Mouse (Mus musculus): Measurements from ENCODE around the gene Zfp329. TPM values are rescaled to one million over a fixed set of nuclear protein-coding genes. Genes with fewer than 3 reads are reported as not detected.
"Not testable (repeated sequence)": the region's sequence is repeated elsewhere in the genome, so short reads cannot be mapped to it uniquely, and the experiment has no call there.

Zfp329 gene
- polyA plus RNA-seq (2016; fragmentation: Nextera tagmentation; extraction: Ambion mirVana): 11.7 and 13.6 TPM in 2 replicates

GRCm38 (mm10) chr7:12818521-12819295 lies at the start of gene Zfp329:
TSS of gene Zfp329 (minus strand) at chr7:12818858.
- peak; percentile 94 for DNase-seq (ENCODE audit: low spot score)
- H3K27me3 ChIP-seq (ENCODE audit: insufficient read depth, poor library complexity, severe bottlenecking): no peaks in the 10 kb centered on the region
- under 1% methylated on average over 40 of the region's 40 CpGs for WGBS
- peaks cover 24% of the 10 kb centered on the region for H3K36me3 ChIP-seq
- peaks cover 14% of the 10 kb centered on the region for H3K9me3 ChIP-seq
- peak within 1 kb of the TSS; percentile 95 for H3K27ac ChIP-seq
- H3K4me1 ChIP-seq: peaks cover 4% of the 10 kb centered on the region; the same call in 1 of the 2 replicates
- H3K4me3 ChIP-seq: peak within 1 kb of the TSS; percentile 85

DNA sequence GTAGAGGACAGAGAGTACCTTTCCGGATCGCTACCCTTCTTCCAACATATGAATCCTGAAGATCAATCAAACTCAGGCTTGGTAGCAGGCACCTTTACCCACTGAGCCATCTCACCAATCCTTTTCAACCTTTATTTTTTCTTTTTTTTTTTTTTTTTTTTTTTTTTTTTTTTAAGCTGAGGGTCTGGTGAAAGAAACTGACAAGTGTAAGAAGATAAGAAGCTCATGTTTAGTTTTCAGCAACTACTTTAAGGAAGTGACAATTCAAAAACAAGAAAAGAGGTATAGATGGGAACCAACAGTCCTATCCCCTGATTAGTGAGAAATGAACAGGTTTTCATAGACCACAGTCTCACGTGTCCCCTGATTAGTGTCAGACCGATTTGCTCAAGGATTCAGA lies 17.1 kb upstream of the Zfp329 start:
- Histone ChIP-seq H3K4me1 (no peaks in the 10 kb centered on the region), H3K36me3 (peaks cover 49% of the 10 kb centered on the region), H3K27ac (no peak overlapping the region), H3K27me3 (ENCODE audit: insufficient read depth, poor library complexity, severe bottlenecking) (no peaks in the 10 kb centered on the region), H3K9me3 (peaks cover 32% of the 10 kb centered on the region), H3K4me3 (peak overlapping the region; percentile 71)
- 96% methylated on average over 4 of the region's 4 CpGs for WGBS
- DNase-seq (ENCODE audit: low spot score): no peak

DNA sequence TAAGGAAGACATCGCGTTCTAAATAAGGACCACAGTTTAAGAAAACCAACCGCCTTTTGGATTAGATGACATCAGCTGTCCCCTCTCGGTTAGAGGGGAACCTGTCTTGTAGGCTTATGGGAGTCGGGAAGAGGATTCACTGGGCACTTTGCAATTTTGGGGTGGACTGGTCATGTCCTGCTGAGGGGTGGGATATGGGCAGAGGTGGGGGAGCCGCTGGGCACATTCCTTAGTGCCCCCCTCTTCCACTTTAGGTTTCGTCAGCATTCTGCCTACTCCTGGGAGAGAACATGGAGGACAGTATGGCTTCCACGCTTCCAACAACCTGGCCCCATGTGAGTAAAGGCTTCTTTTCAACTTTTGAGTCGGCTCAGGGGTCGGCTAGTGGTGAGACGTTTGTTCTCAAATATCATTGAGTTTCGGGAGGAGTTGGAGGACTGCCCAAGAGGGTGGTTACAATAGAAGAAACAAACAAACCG lies 16.6 kb upstream of the Zfp329 start:
- Histone ChIP-seq H3K9me3 (peaks cover 27% of the 10 kb centered on the region), H3K4me3 (peak overlapping the region; percentile 71), H3K27ac (peak overlapping the region; percentile 91), H3K27me3 (ENCODE audit: insufficient read depth, poor library complexity, severe bottlenecking) (no peaks in the 10 kb centered on the region), H3K36me3 (peaks cover 43% of the 10 kb centered on the region), H3K4me1 (no peaks in the 10 kb centered on the region)
- DNase-seq (ENCODE audit: low spot score): no peak
- WGBS: 38% methylated on average over 13 of the region's 13 CpGs

DNA sequence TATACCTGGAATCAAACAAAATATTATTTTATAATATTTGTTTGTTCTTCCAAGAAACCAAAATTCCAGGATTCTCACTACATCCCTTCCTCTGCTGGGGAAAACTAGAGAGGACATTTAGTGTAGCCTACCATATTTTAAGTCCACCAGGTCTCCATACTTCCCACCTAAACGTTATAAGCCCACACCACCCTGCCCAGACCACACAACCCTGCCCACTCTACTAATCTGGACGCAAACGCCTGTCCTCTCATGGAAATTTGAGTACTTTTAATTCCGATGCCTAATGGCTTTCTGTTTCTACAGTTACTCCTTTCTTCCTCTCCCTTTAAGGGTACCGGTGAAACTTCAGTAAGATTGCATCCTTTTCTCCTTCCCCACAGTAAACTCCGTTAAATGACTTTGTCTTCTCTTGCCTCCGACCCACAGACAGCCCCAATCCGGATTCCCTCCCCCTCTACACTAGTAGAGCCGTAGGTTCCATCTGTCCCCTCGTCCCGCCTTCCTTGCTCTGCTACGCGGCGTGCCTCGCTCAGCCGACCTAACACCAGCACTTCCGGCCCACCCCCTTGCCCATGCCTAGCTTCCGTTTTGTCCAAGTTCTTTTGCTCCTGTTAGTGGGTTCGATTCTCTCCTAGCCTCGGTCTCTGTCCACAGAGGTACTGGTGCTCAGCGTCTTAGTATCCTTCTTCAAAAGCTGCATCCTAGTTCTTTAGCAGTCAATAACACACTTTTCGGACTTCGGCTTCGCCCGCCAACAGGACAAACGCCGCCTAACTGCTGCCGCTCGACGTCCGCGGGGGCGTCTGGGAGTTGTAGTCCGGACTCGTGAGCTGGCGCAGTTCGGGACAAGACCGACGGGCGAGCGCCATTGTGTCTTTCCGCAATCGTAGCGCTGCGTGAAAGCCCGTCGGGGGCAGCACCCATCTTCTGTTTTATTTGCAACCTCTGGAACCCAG lies 15.8 kb upstream of the Zfp329 start, which contains the start of gene Zfp110:
TSS of gene Zfp110 (plus strand) at position 600 of the 959 bp plus-strand sequence.
- H3K36me3 ChIP-seq: peaks cover 35% of the 10 kb centered on the region
- no peaks in the 10 kb centered on the region for H3K27me3 ChIP-seq (ENCODE audit: insufficient read depth, poor library complexity, severe bottlenecking)
- peak; percentile 96 for DNase-seq (ENCODE audit: low spot score)
- H3K4me1 ChIP-seq: no peaks in the 10 kb centered on the region
- peak within 1 kb of the TSS; percentile 71 for H3K4me3 ChIP-seq
- WGBS: 4% methylated on average over 47 of the region's 47 CpGs
- peaks cover 21% of the 10 kb centered on the region for H3K9me3 ChIP-seq
- peak within 1 kb of the TSS; percentile 91 for H3K27ac ChIP-seq

GRCm38 (mm10) chr7:12815566-12815965 lies 3.1 kb downstream of the Zfp329 start:
- DNase-seq (ENCODE audit: low spot score): no peak
- WGBS: 95% methylated on average over 8 of the region's 8 CpGs
- H3K4me1 ChIP-seq: peaks cover 4% of the 10 kb centered on the region; the same call in 1 of the 2 replicates
- H3K4me3 ChIP-seq: no peak overlapping the region
- no peak overlapping the region for H3K27ac ChIP-seq
- no peaks in the 10 kb centered on the region for H3K27me3 ChIP-seq (ENCODE audit: insufficient read depth, poor library complexity, severe bottlenecking)
- H3K36me3 ChIP-seq: peaks cover 54% of the 10 kb centered on the region
- peaks cover 17% of the 10 kb centered on the region for H3K9me3 ChIP-seq

DNA sequence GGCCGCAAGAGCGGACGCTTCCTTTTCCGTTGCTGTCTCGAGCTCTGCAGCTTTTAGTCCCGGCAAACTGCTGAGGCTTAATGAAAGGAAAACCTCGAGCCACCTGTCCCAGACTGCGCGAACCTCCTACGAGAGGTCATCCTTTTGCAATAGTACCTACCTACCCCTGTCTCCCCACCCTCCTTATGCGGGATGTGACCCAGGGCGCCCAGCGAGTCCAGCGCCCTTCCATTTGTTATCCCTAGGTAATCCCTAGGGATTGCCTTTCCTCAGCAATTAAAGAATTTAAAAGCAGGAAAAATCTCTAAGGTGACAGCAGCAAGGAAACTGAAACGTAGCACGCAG lies 15.0 kb downstream of the Zfp329 start:
- peaks cover 29% of the 10 kb centered on the region for H3K36me3 ChIP-seq
- no peaks in the 10 kb centered on the region for H3K27me3 ChIP-seq (ENCODE audit: insufficient read depth, poor library complexity, severe bottlenecking)
- under 1% methylated on average over 16 of the region's 16 CpGs for WGBS
- peaks cover 10% of the 10 kb centered on the region; the same call in 1 of the 2 replicates for H3K4me1 ChIP-seq
- H3K9me3 ChIP-seq: 0 out of 2 replicates have a peak, but pooled peaks cover 2% of the 10 kb centered on the region
- peak overlapping the region; percentile 66 for H3K4me3 ChIP-seq
- H3K27ac ChIP-seq: peak overlapping the region; percentile 93
- DNase-seq (ENCODE audit: low spot score): no peak

DNA sequence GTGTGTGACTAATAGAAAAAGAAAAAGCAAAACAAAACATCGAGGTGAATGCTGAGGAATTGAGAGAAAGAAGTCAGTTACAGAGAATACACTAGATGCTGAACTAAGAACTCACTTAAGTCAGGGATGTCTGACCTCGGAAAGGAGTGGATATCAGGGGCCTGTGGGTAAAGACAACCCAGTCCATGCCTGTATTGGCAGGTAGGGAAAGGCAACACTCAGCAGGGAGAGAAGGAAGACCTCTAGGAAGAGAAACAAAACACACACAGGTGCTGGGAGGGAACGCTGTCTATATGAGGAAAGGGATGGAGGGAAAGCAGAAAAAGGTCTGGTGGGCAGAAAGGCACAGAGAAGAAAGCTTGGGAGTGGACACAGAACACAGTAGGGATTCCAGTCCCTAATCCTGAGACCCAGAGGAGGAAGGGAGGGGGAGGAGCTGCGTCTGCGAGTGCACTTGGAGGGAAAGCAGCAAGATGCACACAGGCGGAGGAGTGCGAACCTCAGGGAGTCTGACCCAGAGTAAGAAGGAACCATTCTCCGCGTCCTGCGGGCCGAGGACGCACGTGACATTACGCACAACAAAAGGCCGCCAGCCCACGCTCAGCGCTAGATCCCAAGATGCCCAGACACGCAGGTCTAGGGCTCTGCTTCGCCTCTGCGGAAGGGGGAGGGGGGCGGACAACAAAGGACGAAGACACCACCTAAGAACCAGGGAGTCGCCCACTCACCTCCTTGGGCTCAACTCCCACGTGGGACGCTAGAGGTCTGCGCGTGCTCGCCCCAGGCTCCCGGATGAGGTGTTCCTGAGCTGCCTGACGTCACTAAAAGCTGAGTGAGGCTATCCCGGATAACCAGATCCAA lies 15.6 kb downstream of the Zfp329 start, which contains the start of gene Zscan18:
TSS of gene Zscan18 (minus strand) at position 770 of the 861 bp plus-strand sequence.
- H3K9me3 ChIP-seq: no peaks in the 10 kb centered on the region; the same call in 1 of the 2 replicates
- H3K4me1 ChIP-seq: peaks cover 10% of the 10 kb centered on the region; the same call in 1 of the 2 replicates
- H3K27ac ChIP-seq: peak within 1 kb of the TSS; percentile 93
- H3K27me3 ChIP-seq (ENCODE audit: insufficient read depth, poor library complexity, severe bottlenecking): no peaks in the 10 kb centered on the region
- H3K36me3 ChIP-seq: peaks cover 26% of the 10 kb centered on the region
- peak; percentile 94 for DNase-seq (ENCODE audit: low spot score)
- 7% methylated on average over 31 of the region's 31 CpGs for WGBS
- H3K4me3 ChIP-seq: peak within 1 kb of the TSS; percentile 66

DNA sequence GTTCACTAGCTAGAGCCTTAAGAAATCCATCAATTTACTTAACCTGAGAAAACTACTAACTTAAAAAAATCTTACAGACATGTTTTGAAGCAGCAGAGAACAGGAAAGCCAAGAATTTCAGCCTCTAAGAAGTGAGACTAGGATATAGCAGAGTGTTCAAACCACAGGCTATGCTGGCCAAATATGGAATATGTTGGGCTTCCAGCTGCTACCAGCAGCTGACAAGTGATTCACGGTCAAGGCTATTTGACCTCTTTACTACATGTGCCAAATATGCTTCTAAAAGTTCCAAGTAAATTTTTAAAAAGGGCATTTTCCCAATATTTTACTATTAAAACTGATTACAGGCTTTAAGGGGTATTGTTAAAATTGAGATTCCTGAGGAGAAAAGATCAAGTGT lies 19.1 kb downstream of the Zfp329 start:
- WGBS: 67% methylated on average over 1 of the region's 1 CpGs
- H3K27ac ChIP-seq: peak overlapping the region; percentile 71; the same call in 1 of the 2 replicates
- no peak for DNase-seq (ENCODE audit: low spot score)

GRCm38 (mm10) chr7:12797971-12798370 lies 20.7 kb downstream of the Zfp329 start:
- Histone ChIP-seq H3K27ac (no peak overlapping the region), H3K4me1 (peaks cover 5% of the 10 kb centered on the region; the same call in 1 of the 2 replicates), H3K36me3 (peaks cover 25% of the 10 kb centered on the region), H3K4me3 (no peak overlapping the region), H3K27me3 (ENCODE audit: insufficient read depth, poor library complexity, severe bottlenecking) (no peaks in the 10 kb centered on the region), H3K9me3 (peaks cover 9% of the 10 kb centered on the region)
- no peak for DNase-seq (ENCODE audit: low spot score)
- WGBS: 64% methylated on average over 2 of the region's 2 CpGs

More for the DNA sequence above, 19.1 kb downstream of the Zfp329 start:
- peaks cover 10% of the 10 kb centered on the region; the same call in 1 of the 2 replicates for H3K4me1 ChIP-seq
- no peaks in the 10 kb centered on the region for H3K27me3 ChIP-seq (ENCODE audit: insufficient read depth, poor library complexity, severe bottlenecking)
- H3K9me3 ChIP-seq: peaks cover 9% of the 10 kb centered on the region
- H3K4me3 ChIP-seq: no peak overlapping the region; the same call in 1 of the 2 replicates
- peaks cover 25% of the 10 kb centered on the region for H3K36me3 ChIP-seq

DNA sequence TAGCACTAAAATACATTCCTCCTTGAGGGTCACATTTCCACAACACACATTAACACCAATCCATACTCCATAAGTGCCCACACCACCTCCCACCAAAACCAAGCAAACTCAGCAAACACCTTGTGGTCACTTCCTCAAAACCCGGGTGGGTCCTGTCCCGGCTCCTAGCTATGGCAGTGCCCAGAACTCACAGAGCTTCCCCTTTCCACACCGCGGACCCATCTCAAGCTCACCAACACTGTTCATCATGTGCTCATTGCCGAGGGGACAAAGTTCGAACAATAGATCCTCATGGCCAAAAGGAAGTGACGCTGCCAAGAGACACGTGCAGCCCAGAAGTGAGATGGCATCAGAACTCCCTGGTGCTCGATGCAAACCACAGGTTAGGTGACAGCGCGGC lies 26.0 kb downstream of the Zfp329 start:
- not testable (repeated sequence) for H3K27ac ChIP-seq; H3K9me3 ChIP-seq; H3K4me1 ChIP-seq; H3K27me3 ChIP-seq (ENCODE audit: insufficient read depth, poor library complexity, severe bottlenecking); H3K4me3 ChIP-seq; DNase-seq (ENCODE audit: low spot score)
- H3K36me3 ChIP-seq: peaks cover 17% of the 10 kb centered on the region
- WGBS: 85% methylated on average over 11 of the region's 11 CpGs

GRCm38 (mm10) chr7:12788025-12788424 lies 30.6 kb downstream of the Zfp329 start:
- Histone ChIP-seq H3K36me3 (no peaks in the 10 kb centered on the region), H3K27ac (no peak overlapping the region), H3K4me3 (no peak overlapping the region), H3K4me1 (no peaks in the 10 kb centered on the region), H3K27me3 (ENCODE audit: insufficient read depth, poor library complexity, severe bottlenecking) (no peaks in the 10 kb centered on the region), H3K9me3 (no peaks in the 10 kb centered on the region)
- DNase-seq (ENCODE audit: low spot score): no peak
- 33% methylated on average over 5 of the region's 5 CpGs for WGBS

GRCm38 (mm10) chr7:12787333-12787732 lies 31.3 kb downstream of the Zfp329 start:
- Histone ChIP-seq H3K4me3 (no peak overlapping the region), H3K27me3 (ENCODE audit: insufficient read depth, poor library complexity, severe bottlenecking) (no peaks in the 10 kb centered on the region), H3K4me1 (no peaks in the 10 kb centered on the region), H3K27ac (no peak overlapping the region), H3K36me3 (no peaks in the 10 kb centered on the region), H3K9me3 (no peaks in the 10 kb centered on the region)
- no peak for DNase-seq (ENCODE audit: low spot score)
- 76% methylated on average over 6 of the region's 6 CpGs for WGBS

Measured in heart, embryonic 10.5 days (tissue).